Mouse (Mus musculus) lung, embryonic 16.5 days (tissue): ENCODE results near the gene Mrpl39. TPM values are rescaled to one million over a fixed set of nuclear protein-coding genes. Genes with fewer than 3 reads are reported as not detected.

Experiments used
- ATAC-seq: fragments of 200-750 bp; cut with Nextera tagmentation; 2 replicates; pipeline ENCODE4 v1.8.0; 2017; ENCODE audit warnings: low read depth, mild to moderate bottlenecking, moderate library complexity
- H3K27ac ChIP-seq: fragments of 300-500 bp; sonication (generic); 2 replicates; pipeline ENCODE4 v1.5.1; 2014; ENCODE audit warnings: mild to moderate bottlenecking, control low read depth, low read length
- H3K27me3 ChIP-seq: fragments of 300-500 bp; sonication (generic); 2 replicates; pipeline ENCODE4 v1.6.1; 2014; ENCODE audit warnings: low read depth, low read length, mixed read lengths; ENCODE audit not compliant: control insufficient read depth, insufficient read depth
- H3K36me3 ChIP-seq: fragments of 300-500 bp; sonication (generic); 2 replicates; pipeline ENCODE4 v1.6.1; 2014; ENCODE audit warnings: low read length; ENCODE audit not compliant: control insufficient read depth, insufficient read depth
- H3K4me1 ChIP-seq: fragments of 300-500 bp; sonication (generic); replicated peaks from 2 replicates; pipeline ENCODE4 v1.6.1; 2014; ENCODE audit warnings: low read length, mixed read lengths; ENCODE audit not compliant: control insufficient read depth, insufficient read depth
- H3K4me2 ChIP-seq: fragments of 300-500 bp; sonication (generic); 2 replicates; pipeline ENCODE4 v1.6.1; 2014; ENCODE audit warnings: low read depth, low read length, control low read depth
- H3K4me3 ChIP-seq: fragments of 300-500 bp; sonication (generic); 2 replicates; pipeline ENCODE4 v1.5.1; 2014; ENCODE audit warnings: mild to moderate bottlenecking, low read length, control low read depth
- H3K9ac ChIP-seq: fragments of 300-500 bp; sonication (generic); 2 replicates; pipeline ENCODE4 v1.6.1; 2014; ENCODE audit warnings: low read length, control low read depth
- H3K9me3 ChIP-seq: fragments of 300-500 bp; sonication (generic); 2 replicates; pipeline ENCODE4 v1.6.1; 2016; ENCODE audit warnings: low read length; ENCODE audit not compliant: control insufficient read depth
- WGBS: fragments of 180-500 bp; shearing (Covaris S2); extraction: QIAGEN DNeasy Blood & Tissue Kit; methylation state at CpG from one replicate; pipeline ENCODE4 v1.1.7; 2014; 5-methylcytosine and 5-hydroxymethylcytosine counted together
- polyA plus RNA-seq: library from polyadenylated mRNA; unstranded; fragments of >200 nt; fragmentation: Nextera tagmentation; extraction: Ambion mirVana; gene quantifications from 2 replicates; pipeline ENCODE4 v1.2.1, GENCODE M21; 2015

Mrpl39 gene
- polyA plus RNA-seq, 1 experiment from 2014 or later: 47.0 TPM

- Histone ChIP-seq H3K27ac (no peak overlapping the region), H3K27me3 (peaks cover 10% of the 10 kb centered on the region), H3K9me3 (no peaks in the 10 kb centered on the region), H3K4me2 (peak overlapping the region; percentile 98), H3K36me3 (no peaks in the 10 kb centered on the region), H3K4me3 (peak overlapping the region; percentile 71), H3K4me1 (no peaks in the 10 kb centered on the region), H3K9ac (no peak overlapping the region; the same call in 1 of the 2 replicates)
- WGBS: 55% methylated on average over 13 of the region's 13 CpGs
- ATAC-seq: no peak
Observed at GRCm38 (mm10) chr16:84703769-84704660, 31.5 kb downstream of the Mrpl39 start.

GRCm38 (mm10) chr16:84703129-84703768, 32.3 kb downstream of the Mrpl39 start:
- H3K36me3 ChIP-seq: no peaks in the 10 kb centered on the region
- ATAC-seq: peak; percentile 88
- H3K27ac ChIP-seq: no peak overlapping the region
- peak overlapping the region; percentile 98 for H3K4me2 ChIP-seq
- WGBS: under 1% methylated on average over 54 of the region's 55 CpGs
- peak overlapping the region; percentile 67 for H3K9ac ChIP-seq
- peaks cover 10% of the 10 kb centered on the region for H3K27me3 ChIP-seq
- no peaks in the 10 kb centered on the region for H3K9me3 ChIP-seq
- H3K4me1 ChIP-seq: no peaks in the 10 kb centered on the region
- H3K4me3 ChIP-seq: peak overlapping the region; percentile 71

GRCm38 (mm10) chr16:84702230-84703128, 33.1 kb downstream of the Mrpl39 start:
- 11% methylated on average over 39 of the region's 39 CpGs for WGBS

GRCm38 (mm10) chr16:84701041-84701440, 34.5 kb downstream of the Mrpl39 start:
- WGBS: 88% methylated on average over 5 of the region's 5 CpGs
- H3K9me3 ChIP-seq: no peaks in the 10 kb centered on the region
- H3K36me3 ChIP-seq: no peaks in the 10 kb centered on the region
- H3K4me1 ChIP-seq: no peaks in the 10 kb centered on the region
- no peak overlapping the region for H3K9ac ChIP-seq
- H3K27me3 ChIP-seq: peaks cover 10% of the 10 kb centered on the region
- H3K4me3 ChIP-seq: no peak overlapping the region
- no peak overlapping the region for H3K27ac ChIP-seq
- no peak overlapping the region for H3K4me2 ChIP-seq
- no peak for ATAC-seq

More at GRCm38 (mm10) chr16:84702230-84703128, 33.1 kb downstream of the Mrpl39 start:
- Histone ChIP-seq H3K9me3 (no peaks in the 10 kb centered on the region), H3K9ac (peak overlapping the region; percentile 67), H3K27ac (no peak overlapping the region), H3K27me3 (peaks cover 10% of the 10 kb centered on the region), H3K4me3 (peak overlapping the region; percentile 71), H3K36me3 (no peaks in the 10 kb centered on the region), H3K4me2 (peak overlapping the region; percentile 98), H3K4me1 (no peaks in the 10 kb centered on the region)
- ATAC-seq: peak; percentile 70

GRCm38 (mm10) chr16:84698708-84699107, 36.8 kb downstream of the Mrpl39 start:
- Histone ChIP-seq H3K27ac (no peak overlapping the region), H3K27me3 (no peaks in the 10 kb centered on the region), H3K9me3 (no peaks in the 10 kb centered on the region), H3K9ac (no peak overlapping the region), H3K36me3 (no peaks in the 10 kb centered on the region), H3K4me1 (no peaks in the 10 kb centered on the region), H3K4me3 (no peak overlapping the region), H3K4me2 (no peak overlapping the region)
- ATAC-seq: no peak
- 48% methylated on average over 6 of the region's 6 CpGs for WGBS

GRCm38 (mm10) chr16:84696178-84696577, 39.4 kb downstream of the Mrpl39 start:
- Histone ChIP-seq H3K4me3 (no peak overlapping the region), H3K36me3 (no peaks in the 10 kb centered on the region), H3K4me2 (no peak overlapping the region), H3K27ac (no peak overlapping the region), H3K9ac (no peak overlapping the region), H3K27me3 (no peaks in the 10 kb centered on the region), H3K4me1 (no peaks in the 10 kb centered on the region), H3K9me3 (no peaks in the 10 kb centered on the region)
- WGBS: 75% methylated on average over 11 of the region's 11 CpGs
- ATAC-seq: no peak

GRCm38 (mm10) chr16:84681991-84682390, 53.6 kb downstream of the Mrpl39 start:
- Histone ChIP-seq H3K9ac (no peak overlapping the region), H3K9me3 (no peaks in the 10 kb centered on the region), H3K36me3 (no peaks in the 10 kb centered on the region), H3K4me2 (no peak overlapping the region), H3K4me3 (no peak overlapping the region), H3K4me1 (no peaks in the 10 kb centered on the region), H3K27ac (no peak overlapping the region), H3K27me3 (no peaks in the 10 kb centered on the region)
- ATAC-seq: no peak
- 66% methylated on average over 4 of the region's 4 CpGs for WGBS

- H3K4me2 ChIP-seq: no peak overlapping the region
- H3K9ac ChIP-seq: no peak overlapping the region
- no peaks in the 10 kb centered on the region for H3K4me1 ChIP-seq
- H3K27ac ChIP-seq: no peak overlapping the region
- ATAC-seq: no peak
- no peaks in the 10 kb centered on the region for H3K27me3 ChIP-seq
- 58% methylated on average over 5 of the region's 5 CpGs for WGBS
- H3K4me3 ChIP-seq: no peak overlapping the region
- H3K9me3 ChIP-seq: no peaks in the 10 kb centered on the region
- H3K36me3 ChIP-seq: no peaks in the 10 kb centered on the region
Observed at GRCm38 (mm10) chr16:84680760-84681159, 54.8 kb downstream of the Mrpl39 start.
